Mouse (Mus musculus) liver, embryonic 14.5 days (tissue): ENCODE measurements around the gene Dtx3.
A peak's percentile ranks its signal among the peaks of the same experiment; 100 is the strongest.

Experiments
- CTCF ChIP-seq: IDR thresholded peaks from 2 replicates; pipeline ENCODE4 v1.5.1; 2016; ENCODE audit warnings: antibody characterized with exemption, low read depth, control low read depth
- EP300 ChIP-seq: IDR thresholded peaks from 2 replicates; pipeline ENCODE4 v1.6.1; 2016; ENCODE audit warnings: antibody characterized with exemption, low read depth

- no peak for TF ChIP-seq CTCF
- peak; percentile 86 for TF ChIP-seq EP300
Measured at GRCm38 (mm10) chr10:127203106-127203505, 7.6 kb upstream of the Dtx3 start.
